Mouse (Mus musculus) Patski (cell line): Measurements from ENCODE around the gene Ppp3r1. TPM values are rescaled to one million over a fixed set of nuclear protein-coding genes. Genes with fewer than 3 reads are reported as not detected.

Experiments
- ATAC-seq: fragments of 100-300 bp; one replicate; pipeline ENCODE4 v1.8.0; 2021
- CTCF ChIA-PET: fragments of 350-600 bp; sonication (Branson Sonifier 250); formaldehyde crosslinking; loops from one replicate; lab custom pipeline; 2022; ENCODE audit warnings: inconsistent platforms; lab: Charles Lee
- POLR2A ChIA-PET: fragments of 350-600 bp; sonication (Branson Sonifier 250); formaldehyde crosslinking; loops from one replicate; lab custom pipeline; 2022; ENCODE audit warnings: antibody characterized with exemption, inconsistent platforms; lab: Charles Lee
- DNase-seq: peaks from one replicate; pipeline ENCODE4 v3.0.0-alpha.2; 2011; ENCODE audit warnings: low read depth, low spot score
- H3K27me3 ChIP-seq: fragments of 371-371 bp; one replicate; pipeline ENCODE4 v1.5.1; 2021
- CTCF ChIP-seq: fragments of 100-300 bp; IDR thresholded peaks from one replicate; pipeline ENCODE4 v1.5.1; 2021
- in situ Hi-C: fragments of 300-500 bp; cut with MboI; formaldehyde crosslinking; loops from 3 replicates; pipeline ENCODE4 v1.11.1; 2018; ENCODE audit warnings: low pct_unique_long_range_greater_than_20kb, mixed read lengths
- polyA plus RNA-seq: library from polyadenylated mRNA; unstranded; gene quantifications from one replicate; pipeline ENCODE4 v1.2.3, GENCODE M21; 2021

Ppp3r1 gene
- polyA plus RNA-seq, result 103 TPM

DNA sequence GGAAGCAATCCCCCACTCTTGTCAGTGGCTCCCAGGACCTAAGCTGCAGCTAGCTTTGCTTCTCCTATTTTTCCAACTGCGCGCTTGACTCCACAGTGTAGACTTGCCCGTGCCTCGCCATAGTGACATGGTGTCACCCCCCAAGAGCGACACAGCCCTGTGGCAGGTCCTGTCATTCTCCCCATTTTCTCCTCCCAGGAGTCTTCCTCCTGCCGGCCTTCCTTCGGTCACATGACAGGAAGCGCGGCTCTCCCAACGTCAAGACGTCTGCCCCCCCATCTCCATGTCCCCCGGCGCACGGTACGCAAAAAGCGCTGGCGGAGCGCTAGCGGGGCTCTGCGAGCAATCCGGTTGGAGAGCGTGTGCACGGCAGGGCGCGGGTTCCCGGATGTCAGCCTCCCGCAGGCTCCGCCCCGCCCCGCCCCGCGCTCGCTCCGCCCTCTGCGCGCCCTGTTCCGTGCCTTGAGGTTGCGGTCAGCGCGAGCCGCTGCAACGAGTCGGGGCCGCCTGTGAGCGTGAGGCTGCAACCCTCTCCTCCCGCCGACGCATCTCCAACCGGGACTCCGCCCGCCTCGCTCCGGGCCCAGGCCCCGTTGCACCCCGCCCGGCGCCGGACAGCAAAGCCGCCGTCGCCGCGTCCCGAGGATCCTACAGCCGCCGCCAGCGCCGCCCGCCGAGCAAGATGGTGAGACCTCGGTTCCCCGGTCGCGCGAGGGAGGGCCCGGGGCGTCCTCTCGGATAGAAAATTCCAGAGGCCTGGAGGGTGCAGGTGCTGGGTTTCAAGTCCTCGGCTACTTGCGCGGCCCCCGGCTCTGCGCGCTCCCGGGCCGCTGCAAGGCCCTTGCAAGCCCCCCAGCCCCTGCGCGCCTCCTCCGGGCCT is at the start of gene Ppp3r1:
TSS of gene Ppp3r1 (plus strand) at position 406 of the 880 bp plus-strand sequence.
- TF ChIP-seq CTCF, result no peak
- H3K27me3 ChIP-seq, result peaks cover 4% of the 10 kb centered on the region
- in situ Hi-C loops, result no loop called here
- ChIA-PET CTCF (no interaction called here), POLR2A (no interaction called here)
- ATAC-seq (peak; percentile 96), DNase-seq (peak; percentile 68)

DNA sequence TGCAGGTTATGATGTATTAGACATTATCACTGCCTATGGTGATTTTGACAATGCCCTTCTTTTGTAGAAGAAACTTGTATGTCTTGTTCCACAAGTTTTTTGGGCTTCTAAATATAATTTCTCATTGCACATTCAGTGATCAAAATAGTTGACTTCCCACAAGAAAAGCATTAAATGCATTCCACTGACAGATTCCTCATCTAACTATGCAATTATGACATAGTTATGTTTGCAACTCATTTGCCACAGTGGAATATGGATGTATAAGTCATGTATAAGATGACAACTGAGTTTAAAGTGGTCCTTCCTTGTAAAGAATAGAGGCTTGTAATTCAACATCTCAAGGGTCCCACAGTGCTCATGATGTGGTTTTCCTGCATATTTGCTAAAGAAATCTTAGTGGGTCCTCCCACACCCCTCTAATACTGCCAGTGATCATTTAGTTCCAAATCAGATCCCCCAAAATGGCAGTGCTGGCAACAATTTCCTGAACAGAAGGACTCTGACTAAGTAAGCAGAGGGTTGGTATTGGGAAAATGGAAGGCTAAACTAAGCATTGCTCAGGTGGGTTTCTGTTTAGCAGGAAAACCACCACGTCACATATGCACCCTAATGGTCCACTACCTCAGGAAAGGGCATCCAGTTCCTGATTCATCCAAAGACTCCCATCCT is 46.5 kb upstream of the Ppp3r1 start:
- POLR2A ChIA-PET, result no interaction called here
- no peak for TF ChIP-seq CTCF
- CTCF ChIA-PET, result no interaction called here
- in situ Hi-C loops, result no loop called here
- ATAC-seq (no peak), DNase-seq (no peak)
- peaks cover 16% of the 10 kb centered on the region for H3K27me3 ChIP-seq

DNA sequence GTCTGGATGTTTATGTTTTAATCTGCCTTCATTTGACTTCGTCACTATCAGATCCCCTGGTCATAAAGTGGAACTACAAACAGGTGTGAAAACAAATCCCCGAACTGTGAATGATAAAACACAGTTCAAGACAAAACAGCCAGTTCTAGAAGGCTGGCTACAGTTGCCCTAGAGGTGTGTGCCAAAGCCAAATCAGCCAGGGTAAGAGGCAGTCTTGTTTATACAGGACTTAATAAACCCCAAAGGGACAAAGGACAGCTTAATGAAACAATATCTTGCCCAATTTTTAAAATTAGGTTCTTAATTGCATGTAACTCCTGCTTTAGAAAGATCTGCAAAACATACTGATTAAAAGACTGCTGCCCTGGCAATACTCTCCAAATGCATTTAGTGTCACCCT is 32.6 kb upstream of the Ppp3r1 start:
- in situ Hi-C loops, result no loop called here
- H3K27me3 ChIP-seq, result peaks cover 8% of the 10 kb centered on the region
- no peak for DNase-seq
- ChIA-PET CTCF (no interaction called here), POLR2A (no interaction called here)
- no peak for TF ChIP-seq CTCF
- ATAC-seq, result no peak

DNA sequence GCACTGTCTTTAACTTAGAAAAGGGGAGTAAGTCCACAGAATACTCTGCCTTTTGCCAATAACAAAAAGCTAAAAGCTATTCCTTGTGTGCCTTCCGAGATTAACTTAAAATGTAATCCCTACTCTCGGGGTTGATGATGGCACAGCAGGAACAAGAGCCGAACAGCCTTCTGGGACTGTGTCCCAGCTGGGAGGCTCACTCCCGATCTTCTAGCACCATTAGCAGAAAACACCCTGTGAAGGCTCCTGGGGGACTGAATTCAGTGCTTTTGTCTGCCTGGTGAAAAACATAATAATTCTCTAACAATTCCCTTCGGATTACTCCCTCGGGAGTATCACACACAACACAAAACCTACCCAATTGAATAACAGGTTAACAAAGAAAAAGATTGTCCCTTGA is 23.4 kb upstream of the Ppp3r1 start:
- DNase-seq (no peak), ATAC-seq (no peak)
- POLR2A ChIA-PET, result no interaction called here
- in situ Hi-C loops, result no loop called here
- TF ChIP-seq CTCF, result no peak
- CTCF ChIA-PET, result no interaction called here
- H3K27me3 ChIP-seq, result peaks cover 66% of the 10 kb centered on the region

DNA sequence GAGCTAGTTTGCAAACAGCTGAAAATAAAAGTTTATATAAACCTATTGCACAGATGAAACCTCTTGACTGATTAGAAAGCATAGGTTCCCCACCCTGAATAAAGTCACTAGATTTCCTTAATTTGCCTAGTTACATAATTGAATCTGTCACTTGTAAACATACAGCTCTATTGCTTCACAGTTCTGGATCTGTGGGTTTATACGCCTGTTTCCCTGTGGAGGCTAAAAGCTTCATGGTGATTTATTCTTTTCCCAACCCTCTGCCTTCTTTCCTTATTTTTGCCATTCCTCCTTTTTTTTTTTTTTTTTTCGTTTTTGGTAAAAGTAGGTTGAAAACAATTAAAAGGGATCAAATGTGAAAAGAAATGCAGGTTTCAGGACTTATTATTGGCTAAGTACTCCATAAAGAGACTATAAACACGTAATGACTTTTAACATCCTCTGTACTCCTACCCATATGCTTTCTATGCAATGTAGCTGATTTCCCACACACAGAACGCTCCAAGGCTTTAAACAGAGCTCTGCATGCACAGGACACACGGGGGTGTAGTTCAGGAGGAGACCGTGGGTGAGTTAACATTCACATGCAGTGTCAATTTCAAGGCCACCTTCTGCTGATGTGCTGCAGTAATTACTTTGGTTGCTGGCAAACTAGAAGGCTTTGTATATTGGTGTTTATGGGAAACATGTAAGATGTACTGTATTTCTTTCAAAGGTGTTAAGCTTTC is 20.6 kb upstream of the Ppp3r1 start:
- in situ Hi-C loops, result no loop called here
- ChIA-PET POLR2A (no interaction called here), CTCF (interaction anchor here (0.6 kb wide), 1 partner anchor 60 kb away, joined by 5 read pairs; no protein-coding TSS in a partner anchor)
- no peak for ATAC-seq
- peaks cover 81% of the 10 kb centered on the region for H3K27me3 ChIP-seq
- no peak for TF ChIP-seq CTCF
- DNase-seq, result no peak

DNA sequence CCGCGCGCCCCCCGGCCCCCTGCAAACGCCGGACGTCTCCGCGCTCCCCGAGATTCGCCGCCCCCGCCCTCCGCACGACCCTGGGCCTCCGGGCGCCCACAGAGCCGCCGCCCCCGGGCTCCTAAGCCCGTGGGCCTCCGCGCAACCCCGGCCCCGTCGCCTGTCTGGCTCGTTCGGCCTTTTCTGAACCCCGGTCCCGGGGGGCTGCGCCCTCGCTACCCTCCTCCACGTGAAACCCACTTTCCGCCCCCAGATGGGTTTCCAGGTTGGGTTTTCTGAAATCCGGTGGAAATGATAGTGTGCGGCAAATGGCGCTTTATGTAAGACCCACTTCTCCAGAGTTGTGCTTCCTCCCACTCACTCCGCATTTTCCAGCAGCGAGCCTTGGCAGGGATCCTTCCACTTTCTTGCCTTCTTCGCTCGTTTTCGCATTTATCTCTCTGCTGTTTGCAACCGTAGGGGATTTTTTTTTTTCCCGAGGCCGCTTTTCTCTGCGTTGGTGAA is 727 bp downstream of the Ppp3r1 start:
- ChIA-PET POLR2A (no interaction called here), CTCF (interaction anchor here (1.2 to 2.7 kb wide), 6 partner anchors 11 to 46 kb away, joined by 3 to 15 read pairs (median 5); partner anchors contain the start of gene Wdr92)
- in situ Hi-C loops, result loop anchor here (5.0 kb wide), 1 partner anchor 43 kb away; no protein-coding TSS in a partner anchor
- ATAC-seq (peak; percentile 23), DNase-seq (no peak)
- H3K27me3 ChIP-seq, result peaks cover 4% of the 10 kb centered on the region
- no peak for TF ChIP-seq CTCF

DNA sequence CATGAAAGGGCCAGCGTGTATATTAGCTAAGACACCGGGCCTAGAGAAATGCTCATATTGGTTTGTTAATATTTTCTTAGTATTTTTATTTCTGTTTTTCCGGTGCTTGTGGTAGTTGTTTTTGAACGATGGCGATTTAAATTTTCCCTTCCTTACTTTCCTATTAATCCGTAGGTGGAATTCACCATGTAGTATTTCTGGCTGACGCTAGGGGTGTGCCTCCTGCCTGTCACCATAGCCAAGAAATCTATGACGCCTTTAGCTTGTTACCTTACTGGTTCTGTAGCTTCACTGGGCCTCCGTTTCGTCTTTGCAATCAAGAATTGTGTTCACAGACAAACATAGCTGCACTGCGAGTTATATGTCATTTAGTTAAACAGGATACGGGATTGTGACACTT is 1.2 kb downstream of the Ppp3r1 start:
- peaks cover 1% of the 10 kb centered on the region for H3K27me3 ChIP-seq
- ATAC-seq, result peak; percentile 68
- DNase-seq, result no peak
- CTCF ChIA-PET, result interaction anchor here (1.0 to 2.7 kb wide), 8 partner anchors 10 to 45 kb away, joined by 3 to 15 read pairs (median 5); partner anchors contain the start of gene Wdr92
- in situ Hi-C loops, result loop anchor here (5.0 kb wide), 1 partner anchor 42 kb away; no protein-coding TSS in a partner anchor
- peak; percentile 71 for TF ChIP-seq CTCF
- POLR2A ChIA-PET, result no interaction called here

DNA sequence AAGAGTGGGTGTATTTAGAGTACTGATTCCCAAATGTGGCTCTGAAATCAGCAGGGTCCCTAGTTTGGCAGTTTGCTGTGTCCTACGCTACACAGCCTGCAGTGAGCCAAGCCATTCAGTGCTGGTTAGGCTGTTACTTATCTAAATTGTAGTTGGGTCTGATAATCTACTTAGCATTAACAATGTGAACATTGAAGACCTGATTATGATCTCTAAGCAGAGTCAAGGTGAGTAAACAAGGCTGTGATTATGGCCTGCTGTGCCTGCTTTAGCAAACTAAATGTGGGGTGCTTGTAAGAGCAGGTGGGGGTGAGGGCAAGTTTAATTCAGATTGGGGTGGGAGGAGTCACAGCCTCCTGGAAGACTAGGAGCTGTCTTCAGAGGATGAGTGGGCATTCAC is 4.9 kb downstream of the Ppp3r1 start:
- no peak for TF ChIP-seq CTCF
- in situ Hi-C loops, result loop anchor here (5.0 kb wide), 1 partner anchor 38 kb away; no protein-coding TSS in a partner anchor
- POLR2A ChIA-PET, result no interaction called here
- DNase-seq (no peak), ATAC-seq (no peak)
- no peaks in the 10 kb centered on the region for H3K27me3 ChIP-seq
- CTCF ChIA-PET, result no interaction called here

DNA sequence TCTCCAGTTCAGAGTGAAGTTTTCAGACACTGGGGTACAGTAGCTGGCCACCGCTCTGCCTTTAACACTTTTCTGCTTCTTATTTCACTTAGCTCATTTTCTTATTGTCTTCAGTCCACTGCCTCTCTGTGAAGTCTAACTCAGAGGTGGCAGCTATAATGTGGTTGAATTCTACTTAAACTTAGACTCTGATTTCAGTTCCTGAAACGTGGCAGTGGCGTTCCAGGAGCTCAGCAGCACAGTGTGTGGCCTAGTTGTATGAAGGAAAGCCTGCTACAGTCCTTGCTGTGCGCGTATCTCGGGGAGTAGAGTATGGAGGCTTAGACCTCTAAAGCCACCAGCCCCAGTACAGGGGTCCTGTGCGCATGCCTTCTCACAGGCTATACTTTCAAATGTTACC is 7.6 kb downstream of the Ppp3r1 start:
- no peak for TF ChIP-seq CTCF
- ChIA-PET CTCF (interaction anchor here (1.4 kb wide), 1 partner anchor 12 kb away, joined by 3 read pairs; no protein-coding TSS in a partner anchor), POLR2A (interaction anchor here (0.8 kb wide), 1 partner anchor 20 kb away, joined by 4 read pairs; no protein-coding TSS in a partner anchor)
- in situ Hi-C loops, result no loop called here
- no peak for DNase-seq
- no peaks in the 10 kb centered on the region for H3K27me3 ChIP-seq
- no peak for ATAC-seq

DNA sequence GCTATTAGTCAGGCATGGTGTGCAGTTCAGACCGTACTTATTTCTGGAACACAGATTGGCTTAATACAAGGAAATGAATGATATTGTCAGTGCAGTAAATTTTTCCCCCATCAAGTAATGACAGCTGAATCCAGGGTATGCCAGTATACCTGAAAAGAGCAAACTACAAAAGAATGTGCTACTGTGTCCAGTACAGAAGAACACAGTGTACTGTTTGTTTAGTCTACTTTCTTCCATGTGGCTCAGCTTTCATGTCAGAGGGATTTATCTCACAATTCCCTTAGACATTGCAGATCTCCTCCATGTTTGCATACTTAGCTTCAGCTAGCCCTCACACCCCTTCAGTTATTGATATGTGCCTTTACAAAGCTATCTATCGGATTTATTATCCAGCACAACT is 10.2 kb downstream of the Ppp3r1 start:
- ATAC-seq (no peak), DNase-seq (no peak)
- POLR2A ChIA-PET, result no interaction called here
- CTCF ChIA-PET, result interaction anchor here (1.0 to 4.2 kb wide), 3 partner anchors 8 to 13 kb away, joined by 3 to 15 read pairs (median 4); partner anchors contain the start of gene Wdr92
- TF ChIP-seq CTCF, result no peak
- no peaks in the 10 kb centered on the region for H3K27me3 ChIP-seq
- in situ Hi-C loops, result no loop called here
